Mouse (Mus musculus): ENCODE data around the gene Wnt16.

Gene Wnt16

GRCm38 (mm10) chr6:22326289-22326688 is 38.3 kb downstream of the Wnt16 start:
- no peak for DNase-seq (ENCODE audit: low spot score)

- no peak for DNase-seq (ENCODE audit: low spot score)
Measured at GRCm38 (mm10) chr6:22327091-22327490, 39.1 kb downstream of the Wnt16 start.

- no peak for DNase-seq (ENCODE audit: low spot score)
Measured at GRCm38 (mm10) chr6:22327931-22328330, 39.9 kb downstream of the Wnt16 start.

DNA sequence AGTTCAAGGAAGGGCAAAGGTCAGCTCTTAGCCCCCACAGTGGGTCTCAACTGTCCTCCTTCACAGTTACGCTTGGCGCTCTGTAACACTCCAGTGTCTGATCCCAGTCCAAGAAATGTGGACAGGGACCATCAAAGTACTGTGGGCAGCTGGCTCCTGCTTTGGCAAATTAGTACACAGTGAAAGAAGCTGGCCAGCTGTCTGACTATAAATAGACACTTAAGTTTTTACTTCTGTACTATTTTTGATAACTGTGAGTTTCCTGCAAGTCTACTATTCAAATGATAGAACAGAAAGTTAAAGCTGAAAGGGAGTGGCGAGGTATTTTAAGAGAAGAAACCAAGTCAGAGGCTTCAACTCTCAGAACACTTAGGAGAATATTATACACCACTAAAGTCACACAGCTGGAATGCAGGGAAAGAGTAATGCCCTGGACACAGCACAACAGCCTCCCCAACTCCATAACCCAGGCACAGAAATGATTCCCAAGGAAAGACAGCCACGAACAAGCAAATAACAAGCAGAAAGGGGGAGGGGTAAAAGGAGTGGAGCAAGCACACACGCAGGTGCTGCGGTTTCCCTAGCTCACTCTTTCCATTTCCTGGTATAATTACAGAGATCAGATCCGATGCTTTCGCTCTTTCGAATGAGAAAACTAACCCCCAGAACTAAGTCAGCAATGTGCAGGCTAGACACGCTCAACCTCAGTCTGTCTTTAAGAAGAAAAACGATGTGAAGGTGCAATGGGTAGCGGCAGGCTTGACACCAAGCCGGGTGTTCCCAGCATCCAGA is 42.3 kb downstream of the Wnt16 start:
- no peak for DNase-seq (ENCODE audit: low spot score)

DNA sequence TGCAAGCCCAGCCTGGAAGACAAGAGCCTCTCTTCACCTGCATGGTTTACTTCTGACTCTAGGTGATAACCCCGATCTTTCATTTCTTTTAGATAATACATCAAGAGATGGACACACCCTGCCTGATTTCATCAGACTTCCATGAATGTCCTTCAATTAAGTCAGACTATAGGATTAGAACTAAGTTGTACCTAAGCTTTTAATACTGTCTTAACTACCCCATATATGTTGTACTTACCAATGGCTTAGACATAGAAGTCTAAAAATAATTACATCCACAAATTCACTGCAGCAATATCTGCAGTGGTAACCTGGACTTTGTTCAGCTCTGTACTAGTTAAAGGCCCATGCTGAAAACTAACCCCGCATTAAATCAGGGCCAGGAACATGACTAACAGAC is 44.5 kb downstream of the Wnt16 start:
- no peak for DNase-seq (ENCODE audit: low spot score)

- DNase-seq (ENCODE audit: low spot score): no peak
Measured at GRCm38 (mm10) chr6:22339763-22340542, 51.9 kb downstream of the Wnt16 start.

DNA sequence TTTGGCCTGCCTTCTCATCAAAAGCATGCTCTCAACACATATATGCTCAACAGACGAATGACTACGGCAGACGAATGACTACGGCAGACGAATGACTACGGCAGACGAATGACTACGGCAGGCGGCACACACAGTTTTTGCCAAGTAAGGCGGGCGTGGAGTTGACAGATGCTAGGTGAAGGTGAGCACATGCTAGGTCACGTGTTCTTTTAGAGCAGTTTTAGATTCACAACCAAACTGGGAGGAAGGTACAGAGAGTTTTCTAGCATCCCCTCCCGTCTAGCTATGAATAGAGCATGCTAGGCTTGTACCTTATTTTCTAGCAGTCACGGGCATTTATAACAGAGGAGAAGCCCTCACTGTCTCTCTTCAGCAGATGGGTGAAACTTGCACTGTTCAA is 52.8 kb downstream of the Wnt16 start:
- no peak for DNase-seq (ENCODE audit: low spot score)

DNA sequence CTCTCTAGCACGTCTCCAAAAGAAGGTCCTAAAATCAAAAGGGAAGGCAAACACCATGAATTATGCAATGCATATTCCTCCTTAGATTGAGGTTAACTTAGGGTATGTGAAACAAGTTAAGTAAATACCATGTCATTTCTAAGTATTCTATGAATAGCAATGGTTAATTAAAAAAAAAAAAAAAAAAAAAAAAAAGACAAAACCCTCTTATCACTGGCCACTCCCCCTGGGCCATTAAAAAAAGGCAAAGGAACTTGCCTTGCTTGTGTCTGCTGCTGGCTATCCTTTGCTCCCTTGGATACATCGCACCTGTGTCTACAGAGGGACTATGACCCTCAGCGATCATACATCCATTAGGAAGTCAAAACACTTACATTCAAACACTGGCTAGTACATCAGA is 55.3 kb downstream of the Wnt16 start:
- DNase-seq (ENCODE audit: low spot score): no peak

DNA sequence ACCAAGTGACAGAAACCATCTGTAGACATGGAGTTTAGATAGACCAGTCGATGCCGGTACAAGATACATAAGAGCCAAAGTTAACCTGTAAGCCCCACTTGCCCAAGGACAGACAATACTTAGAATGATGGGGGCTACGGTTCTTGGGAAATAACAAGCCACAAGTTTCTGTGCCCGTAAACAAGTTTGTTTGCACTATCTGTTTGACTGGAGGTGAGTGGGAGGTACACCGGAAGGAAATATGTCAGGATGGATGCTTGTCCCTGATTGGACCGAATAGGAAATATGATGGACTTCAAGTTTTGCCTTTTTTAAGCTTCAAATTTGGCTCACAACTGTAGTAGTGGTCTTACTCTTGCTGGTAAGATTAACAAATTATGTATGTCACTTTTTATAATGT is 55.7 kb downstream of the Wnt16 start:
- no peak for DNase-seq (ENCODE audit: low spot score)

- no peak for DNase-seq (ENCODE audit: low spot score)
Measured at GRCm38 (mm10) chr6:22344443-22344842, 56.4 kb downstream of the Wnt16 start.

GRCm38 (mm10) chr6:22347132-22347902 is 59.3 kb downstream of the Wnt16 start:
- no peak for DNase-seq (ENCODE audit: low spot score)

All from testis, postnatal 10 days (tissue).